Mouse (Mus musculus) liver, embryonic 14.5 days (tissue): ENCODE measurements around the gene Tpp2. TPM values are rescaled to one million over a fixed set of nuclear protein-coding genes. Genes with fewer than 3 reads are reported as not detected.

Experiments used
- ATAC-seq: fragments of 200-750 bp; cut with Nextera tagmentation; 2 replicates; pipeline ENCODE4 v1.8.0; 2017; ENCODE audit warnings: moderate number of reproducible peaks, mild to moderate bottlenecking, moderate library complexity; ENCODE audit not compliant: insufficient read depth
- DNase-seq, 3 experiments: peaks; one replicate each; pipeline ENCODE4 v3.0.0-alpha.2; 2012 to 2013; ENCODE audit warnings: low read depth in 3 of 3, low spot score in 3 of 3
- H3K27ac ChIP-seq: fragments of 300-500 bp; sonication (generic); 2 replicates; pipeline ENCODE4 v1.5.1; 2014; ENCODE audit warnings: moderate library complexity, mild to moderate bottlenecking, control low read depth, inconsistent platforms
- H3K27me3 ChIP-seq: fragments of 300-500 bp; sonication (generic); 2 replicates; pipeline ENCODE4 v1.6.1; 2014; ENCODE audit warnings: mild to moderate bottlenecking, low read length, moderate library complexity; ENCODE audit not compliant: control insufficient read depth, insufficient read depth
- H3K36me3 ChIP-seq: fragments of 300-500 bp; sonication (generic); replicated peaks from 2 replicates; pipeline ENCODE4 v1.6.1; 2014; ENCODE audit warnings: low read depth; ENCODE audit not compliant: control insufficient read depth, insufficient read depth
- H3K4me1 ChIP-seq, 2 experiments: fragments of 200-500 bp in 1 of 2; fragments of 300-500 bp in 1 of 2; sonication (generic) in 1 of 2; replicated peaks; 2 replicates each; pipeline ENCODE4 v1.6.1; 2012 to 2014; ENCODE audit warnings: antibody characterized with exemption in 1 of 2, inconsistent platforms in 1 of 2, low read length in 1 of 2; ENCODE audit not compliant: control insufficient read depth in 2 of 2, insufficient read depth in 2 of 2
- H3K4me2 ChIP-seq: fragments of 300-500 bp; sonication (generic); 2 replicates; pipeline ENCODE4 v1.6.1; 2014; ENCODE audit warnings: low read depth, mild to moderate bottlenecking, control low read depth, moderate library complexity
- H3K4me3 ChIP-seq, 2 experiments: fragments of 200-500 bp in 1 of 2; fragments of 300-500 bp in 1 of 2; sonication (generic) in 1 of 2; 2 replicates each; pipeline ENCODE4 v1.5.1; 2012 to 2014; ENCODE audit warnings: low read depth in 2 of 2, low read length in 2 of 2, mild to moderate bottlenecking in 2 of 2, control low read depth in 1 of 2, inconsistent platforms in 1 of 2, moderate library complexity in 1 of 2; ENCODE audit not compliant: insufficient read depth in 1 of 2
- H3K9ac ChIP-seq: fragments of 300-500 bp; sonication (generic); replicated peaks from 2 replicates; pipeline ENCODE4 v1.6.1; 2014; ENCODE audit warnings: mild to moderate bottlenecking, control low read depth, moderate library complexity
- H3K9me3 ChIP-seq: fragments of 300-500 bp; sonication (generic); 2 replicates; pipeline ENCODE4 v1.6.1; 2016; ENCODE audit warnings: low read length, mixed read lengths; ENCODE audit not compliant: control insufficient read depth
- CTCF ChIP-seq: IDR thresholded peaks from 2 replicates; pipeline ENCODE4 v1.5.1; 2016; ENCODE audit warnings: antibody characterized with exemption, low read depth, control low read depth
- EP300 ChIP-seq: IDR thresholded peaks from 2 replicates; pipeline ENCODE4 v1.6.1; 2016; ENCODE audit warnings: antibody characterized with exemption, low read depth
- WGBS: fragments of 180-500 bp; shearing (Covaris S2); extraction: QIAGEN DNeasy Blood & Tissue Kit; methylation state at CpG from one replicate; pipeline ENCODE4 v1.1.7; 2014; ENCODE audit not compliant: insufficient replicate concordance; 5-methylcytosine and 5-hydroxymethylcytosine counted together
- polyA plus RNA-seq, 2 experiments: library from polyadenylated mRNA; depleted of rRNA in 1 of 2; stranded (reverse) in 1 of 2; unstranded in 1 of 2; fragments of >200 nt; fragmentation: Nextera tagmentation in 1 of 2; extraction: Ambion mirVana in 1 of 2; gene quantifications; 2 replicates each; pipeline versions ENCODE4 v1.2.1 to v1.2.3; 2012 to 2014

The Tpp2 gene
- polyA plus RNA-seq, 2 experiments, result 10.0 to 21.2 TPM

GRCm38 (mm10) chr1:43964381-43964780 lies 30.9 kb downstream of the Tpp2 start:
- no peak overlapping the region for H3K27ac ChIP-seq
- 89% methylated on average over 4 of the region's 4 CpGs for WGBS
- TF ChIP-seq CTCF, result no peak
- no peak for TF ChIP-seq EP300

GRCm38 (mm10) chr1:43966756-43967155 lies 33.3 kb downstream of the Tpp2 start:
- H3K27me3 ChIP-seq, result no peaks in the 10 kb centered on the region
- no peak overlapping the region for H3K4me3 ChIP-seq
- H3K9me3 ChIP-seq, result no peaks in the 10 kb centered on the region
- H3K9ac ChIP-seq, result no peak overlapping the region
- ATAC-seq (no peak), DNase-seq (no peak)
- no peaks in the 10 kb centered on the region for H3K4me1 ChIP-seq
- H3K4me2 ChIP-seq, result no peak overlapping the region
- WGBS, result 70% methylated on average over 4 of the region's 4 CpGs
- no peak for TF ChIP-seq EP300
- peak; percentile 47; the same call in 1 of the 2 replicates for TF ChIP-seq CTCF
- H3K27ac ChIP-seq, result no peak overlapping the region
- H3K36me3 ChIP-seq, result peaks cover 18% of the 10 kb centered on the region

More at GRCm38 (mm10) chr1:43964381-43964780, 30.9 kb downstream of the Tpp2 start:
- no peaks in the 10 kb centered on the region for H3K27me3 ChIP-seq
- no peaks in the 10 kb centered on the region for H3K9me3 ChIP-seq
- no peak overlapping the region for H3K9ac ChIP-seq
- ATAC-seq (no peak), DNase-seq (no peak)
- no peak overlapping the region for H3K4me2 ChIP-seq
- peaks cover 15% of the 10 kb centered on the region for H3K36me3 ChIP-seq
- no peak overlapping the region for H3K4me3 ChIP-seq
- no peaks in the 10 kb centered on the region for H3K4me1 ChIP-seq

- TF ChIP-seq EP300 (no peak), CTCF (no peak)
- no peak overlapping the region for H3K4me3 ChIP-seq
- no peak overlapping the region for H3K27ac ChIP-seq
- no peak overlapping the region for H3K9ac ChIP-seq
- H3K4me2 ChIP-seq, result no peak overlapping the region
- no peaks in the 10 kb centered on the region for H3K9me3 ChIP-seq
- H3K36me3 ChIP-seq, result peaks cover 22% of the 10 kb centered on the region
- WGBS, result 68% methylated on average over 3 of the region's 3 CpGs
- DNase-seq, result no peak
- H3K27me3 ChIP-seq, result no peaks in the 10 kb centered on the region
- ATAC-seq, result no peak
- no peaks in the 10 kb centered on the region for H3K4me1 ChIP-seq
Observed at GRCm38 (mm10) chr1:43969361-43969760, 35.9 kb downstream of the Tpp2 start.

GRCm38 (mm10) chr1:43971089-43971488 lies 37.6 kb downstream of the Tpp2 start:
- TF ChIP-seq EP300, result no peak
- TF ChIP-seq CTCF, result no peak

GRCm38 (mm10) chr1:43996914-43997589 lies 63.6 kb downstream of the Tpp2 start:
- DNase-seq, result no peak
- TF ChIP-seq EP300, result no peak
- no peak for TF ChIP-seq CTCF
- Histone ChIP-seq H3K9ac (no peak overlapping the region), H3K4me1 (no peaks in the 10 kb centered on the region), H3K4me2 (no peak overlapping the region), H3K4me3 (no peak overlapping the region), H3K27ac (no peak overlapping the region), H3K27me3 (no peaks in the 10 kb centered on the region), H3K36me3 (peaks cover 23% of the 10 kb centered on the region), H3K9me3 (no peaks in the 10 kb centered on the region)
- no peak for ATAC-seq
- WGBS, result 80% methylated on average over 4 of the region's 4 CpGs

More at GRCm38 (mm10) chr1:43971089-43971488, 37.6 kb downstream of the Tpp2 start:
- no peaks in the 10 kb centered on the region for H3K27me3 ChIP-seq
- no peak overlapping the region for H3K4me2 ChIP-seq
- peaks cover 22% of the 10 kb centered on the region for H3K36me3 ChIP-seq
- no peaks in the 10 kb centered on the region for H3K4me1 ChIP-seq
- no peak for ATAC-seq
- DNase-seq, result no peak
- no peak overlapping the region for H3K27ac ChIP-seq
- H3K9ac ChIP-seq, result no peak overlapping the region
- 54% methylated on average over 3 of the region's 3 CpGs for WGBS
- no peaks in the 10 kb centered on the region for H3K9me3 ChIP-seq
- no peak overlapping the region for H3K4me3 ChIP-seq
